Mouse (Mus musculus): ENCODE measurements at regions not wholly inside any gene's neighbourhood (a gene's known extent, or its start where the extent isn't known, plus 50 kb on each side); places are given as distances from the start of the nearest gene placed in this dataset.
"Not testable (repeated sequence)": the region's sequence is repeated elsewhere in the genome, so short reads cannot be mapped to it uniquely, and the experiment has no call there.

- not testable (repeated sequence) for DNase-seq (ENCODE audit: low spot score)
Measured at GRCm38 (mm10) chr8:20495542-20495941, 119.2 kb upstream of the Gm21119 start.

GRCm38 (mm10) chr8:20513920-20514319 lies 100.8 kb upstream of the Gm21119 start:
- DNase-seq (ENCODE audit: low spot score): not testable (repeated sequence)

DNA sequence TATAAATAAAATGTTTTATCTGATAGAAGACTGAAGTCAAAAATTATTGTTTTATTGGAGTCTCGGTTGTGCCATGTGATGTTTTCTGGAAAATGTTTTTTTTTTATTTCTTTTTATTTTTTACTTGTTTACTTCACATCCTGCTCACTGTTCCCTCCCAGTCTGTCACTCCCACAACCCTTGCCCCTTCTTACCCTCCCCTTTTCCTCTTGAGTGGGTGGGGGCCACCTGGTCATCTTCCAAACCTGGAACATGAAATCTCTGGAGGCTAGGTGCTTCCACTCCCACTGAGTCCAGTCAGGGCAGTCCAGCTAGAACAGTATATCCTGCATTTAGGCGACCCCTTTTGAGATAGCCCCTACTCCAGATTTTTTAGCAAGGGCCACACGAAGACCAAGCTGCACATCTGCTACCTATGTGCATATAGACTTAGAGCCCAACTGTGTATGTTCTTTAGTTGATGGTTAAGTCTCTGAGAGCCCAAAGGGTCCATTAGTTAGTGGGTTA lies 98.3 kb upstream of the Gm21119 start:
- DNase-seq (ENCODE audit: low spot score): not testable (repeated sequence)

DNA sequence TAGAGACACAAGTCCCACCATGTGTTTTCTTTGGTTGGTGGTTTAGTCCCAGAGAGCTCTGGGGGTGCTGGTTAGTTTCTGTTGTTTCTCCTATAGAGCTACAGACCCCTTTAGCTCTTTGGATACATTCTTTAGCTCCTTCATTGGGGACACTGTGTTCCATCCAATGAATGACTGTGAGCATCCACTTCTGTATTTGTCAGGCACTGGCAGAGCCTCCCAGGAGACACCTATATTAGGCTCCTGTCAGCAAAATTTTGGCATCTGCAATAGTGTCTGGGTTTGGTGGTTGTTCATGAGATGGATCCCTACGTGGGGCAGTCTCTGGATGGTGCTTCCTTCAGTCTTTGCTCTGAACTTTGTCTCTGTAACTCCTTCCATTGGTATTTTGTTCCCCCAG lies 97.2 kb upstream of the Gm21119 start:
- not testable (repeated sequence) for DNase-seq (ENCODE audit: low spot score)

DNA sequence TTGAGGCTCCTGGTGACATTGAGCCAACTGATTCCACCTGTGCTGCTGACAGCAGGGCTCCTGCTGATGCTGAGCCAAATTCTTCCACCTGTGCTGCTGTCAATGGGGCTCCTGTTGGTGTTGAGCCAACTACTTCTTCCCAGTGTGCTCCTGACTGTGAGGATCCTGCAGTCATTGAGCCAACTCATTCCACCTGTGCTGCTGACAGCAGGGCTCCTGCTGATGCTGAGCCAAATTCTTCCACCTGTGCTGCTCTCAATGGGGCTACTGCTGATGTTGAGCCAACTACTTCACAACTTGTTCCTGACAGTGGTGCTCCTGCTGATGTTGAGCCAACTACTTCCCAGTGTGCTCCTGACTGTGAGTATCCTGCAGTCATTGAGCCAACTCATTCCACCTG lies 90.2 kb upstream of the Gm21119 start:
- DNase-seq (ENCODE audit: low spot score): not testable (repeated sequence)

- DNase-seq (ENCODE audit: low spot score): not testable (repeated sequence)
Measured at GRCm38 (mm10) chr8:20529048-20529447, 85.7 kb upstream of the Gm21119 start.

DNA sequence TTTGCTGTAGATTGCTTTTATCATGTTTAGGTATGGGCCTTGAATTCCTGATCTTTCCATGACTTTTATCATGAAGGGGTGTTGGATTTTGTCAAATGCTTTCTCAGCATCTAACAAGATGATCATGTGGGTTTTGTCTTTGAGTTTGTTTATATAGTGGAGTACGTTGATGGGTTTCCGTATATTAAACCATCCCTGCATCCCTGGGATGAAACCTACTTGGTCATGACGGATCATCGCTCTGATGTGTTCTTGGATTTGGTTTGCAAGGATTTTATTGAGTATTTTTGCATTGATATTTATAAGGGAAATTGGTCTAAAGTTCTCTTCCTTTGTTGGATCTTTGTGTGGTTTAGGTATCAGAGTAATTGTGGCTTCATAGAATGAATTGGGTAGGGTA lies 75.7 kb upstream of the Gm21119 start:
- not testable (repeated sequence) for DNase-seq (ENCODE audit: low spot score)

DNA sequence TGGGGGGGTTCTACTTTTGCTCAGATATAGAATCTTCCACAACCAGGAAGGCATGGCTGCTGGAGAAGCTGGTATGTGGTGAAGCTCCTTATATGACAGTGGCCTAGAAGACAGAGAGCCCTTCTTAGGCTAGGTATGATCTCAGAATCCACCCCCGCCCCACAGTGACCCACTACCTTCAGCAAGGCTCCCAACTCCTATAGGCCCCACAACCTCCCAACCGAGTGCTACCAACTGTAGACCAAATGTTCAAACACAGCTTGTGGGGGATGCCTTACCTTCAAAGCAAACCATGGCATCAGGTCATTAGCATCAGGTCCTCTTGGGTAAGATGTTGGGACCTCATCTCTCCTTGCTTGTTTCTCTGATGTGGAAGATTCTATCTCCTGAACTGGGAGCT lies 70.6 kb upstream of the Gm21119 start:
- DNase-seq (ENCODE audit: low spot score): not testable (repeated sequence)

- not testable (repeated sequence) for DNase-seq (ENCODE audit: low spot score)
Measured at GRCm38 (mm10) chr8:20545347-20545746, 69.4 kb upstream of the Gm21119 start.

- not testable (repeated sequence) for DNase-seq (ENCODE audit: low spot score)
Measured at GRCm38 (mm10) chr8:20546401-20546800, 68.3 kb upstream of the Gm21119 start.

GRCm38 (mm10) chr8:20550054-20550778 lies 64.5 kb upstream of the Gm21119 start:
- peak; percentile 80 for DNase-seq (ENCODE audit: low spot score)

DNA sequence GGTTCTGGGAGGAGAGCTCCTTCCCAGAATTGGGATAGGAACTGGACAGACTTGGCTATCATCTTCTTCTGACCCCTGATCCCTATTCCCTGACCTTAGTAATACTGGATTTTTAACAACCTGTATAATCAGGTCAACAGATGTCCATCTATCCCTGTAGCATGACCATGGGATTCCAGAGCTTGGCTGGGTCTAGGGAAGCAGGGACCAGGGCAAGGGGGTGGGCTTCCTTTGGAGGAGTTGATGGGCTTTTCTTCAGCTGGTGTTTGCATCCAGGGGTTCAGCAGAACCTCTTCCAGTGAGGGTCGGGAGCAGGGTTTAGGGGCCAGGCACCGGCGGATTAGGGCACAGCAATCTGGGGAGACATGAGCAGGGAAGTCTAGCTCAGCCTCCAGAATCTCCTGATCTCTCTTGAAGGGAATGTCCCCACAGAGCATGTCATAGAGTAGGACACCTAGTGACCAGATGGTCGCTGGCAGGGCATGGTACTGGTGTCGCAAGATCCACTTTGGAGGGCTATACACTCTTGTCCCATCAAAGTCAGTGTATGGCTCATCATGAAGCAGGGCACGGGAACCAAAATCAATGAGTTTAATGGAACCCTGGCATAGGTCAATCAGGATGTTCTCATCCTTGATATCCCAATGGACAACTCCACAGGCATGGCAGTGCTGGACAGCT lies 58.1 kb upstream of the Gm21119 start:
- DNase-seq (ENCODE audit: low spot score): not testable (repeated sequence)

DNA sequence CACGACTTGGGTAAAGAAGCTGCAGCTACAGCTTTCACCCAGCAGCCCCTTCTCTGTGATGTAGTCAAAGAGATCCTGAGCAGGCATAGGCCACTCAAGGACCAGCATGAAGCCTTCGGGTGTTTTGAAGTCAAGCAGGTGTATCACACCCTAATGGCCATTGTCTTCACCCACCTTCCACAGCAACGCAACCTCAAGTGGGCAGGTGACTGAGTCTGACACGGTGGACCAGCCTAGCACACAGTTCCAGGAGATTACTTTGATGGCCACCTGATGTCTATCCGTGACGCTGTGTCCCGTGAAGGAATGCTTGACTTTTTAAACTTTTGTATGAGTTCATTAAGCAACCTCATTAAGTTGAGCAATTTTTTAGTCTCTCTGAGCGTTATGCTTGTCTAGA lies 57.5 kb upstream of the Gm21119 start:
- DNase-seq (ENCODE audit: low spot score): not testable (repeated sequence)

- peak; percentile 39 for DNase-seq (ENCODE audit: low spot score)
Measured at GRCm38 (mm10) chr8:20557609-20558008, 57.1 kb upstream of the Gm21119 start.

Data from spleen, adult 12 weeks (tissue).